Comparison of ENCODE assay signal across 23 mouse cellular contexts in genomic region chr9:88297871-88298658, GRCm38 (mm10). TPM values are rescaled to one million over a fixed set of nuclear protein-coding genes. Genes with fewer than 3 reads are reported as not detected.
DNase-seq lines count a peak whose midpoint lies in the region; ATAC-seq and TF ChIP-seq lines count a peak whose summit lies in the region.
"Had no signal": no experiment of that assay in that cellular context is flagged by ENCODE, and none has a peak within 500 bp of the region (broad histone marks: within the 10 kb centered on the region; RNA-seq: fewer than 3 reads in every experiment).

No protein-coding gene starts in this region.

- H3K9ac ChIP-seq in MEL (ENCODE audit: control insufficient read depth, low read depth, low read length, poor library complexity, severe bottlenecking): no peak overlapping the region
- H3K9ac ChIP-seq: embryonic facial prominence, embryonic 15.5 days; forebrain, embryonic 15.5 days; heart, embryonic 15.5 days; hindbrain, embryonic 13.5 days had no signal

- H3K4me3 ChIP-seq in MEL (ENCODE audit: control insufficient read depth in 1 of 2, insufficient read depth in 1 of 2, low read depth in 2 of 2, low read length in 2 of 2): peak overlapping the region in 1 of 2 experiments; percentile 32; a peak in 1 of 4 replicates
- H3K4me3 ChIP-seq: embryonic facial prominence, embryonic 15.5 days; forebrain, embryonic 15.5 days; heart, embryonic 15.5 days; hindbrain, embryonic 13.5 days had no signal

- no peaks in the 10 kb centered on the region for H3K4me1 ChIP-seq in MEL (ENCODE audit: control insufficient read depth in 1 of 2, insufficient read depth in 2 of 2, low read length in 2 of 2)
- H3K4me1 ChIP-seq: embryonic facial prominence, embryonic 15.5 days; forebrain, embryonic 15.5 days had no signal

- no peaks in the 10 kb centered on the region for H3K9me3 ChIP-seq in MEL (replicated peaks; ENCODE audit: insufficient read depth, low read length)
- H3K9me3 ChIP-seq: embryonic facial prominence, embryonic 15.5 days; forebrain, embryonic 15.5 days; G1E; hindbrain, embryonic 13.5 days had no signal

- TF ChIP-seq POLR2A in MEL (IDR thresholded peaks at IDR 0.05; ENCODE audit: control insufficient read depth in 1 of 2, insufficient read depth in 1 of 2, low read depth in 1 of 2, low read length in 2 of 2, poor library complexity in 1 of 2): no peak

- no peaks in the 10 kb centered on the region; a peak in 1 of 4 replicates for H3K27me3 ChIP-seq in MEL (ENCODE audit: control insufficient read depth in 1 of 2, insufficient read depth in 2 of 2, low read length in 2 of 2)
- H3K27me3 ChIP-seq: embryonic facial prominence, embryonic 15.5 days; forebrain, embryonic 15.5 days; heart, embryonic 15.5 days; hindbrain, embryonic 13.5 days; Patski had no signal

- H3K27ac ChIP-seq in MEL (ENCODE audit: control insufficient read depth, low read depth, low read length): no peak overlapping the region
- H3K27ac ChIP-seq: embryonic facial prominence, embryonic 15.5 days; forebrain, embryonic 15.5 days; heart, embryonic 15.5 days; hindbrain, embryonic 13.5 days; hindbrain, postnatal 0 days had no signal

- ATAC-seq in inflammation-experienced regulatory T-cells, adult 6 months: peak; percentile 88
- no peak for ATAC-seq in erythroblast, adult 5-6 weeks (replicated peaks; ENCODE audit: low FRiP score, poor library complexity, severe bottlenecking)
- ATAC-seq: forebrain, embryonic 15.5 days; hindbrain, postnatal 0 days; intestine, embryonic 16.5 days; Patski had no signal

- no peaks in the 10 kb centered on the region for H3K36me3 ChIP-seq in MEL (ENCODE audit: control insufficient read depth in 1 of 2, insufficient read depth in 2 of 2, low read length in 2 of 2)
- H3K36me3 ChIP-seq: embryonic facial prominence, embryonic 15.5 days; forebrain, embryonic 15.5 days; G1E; heart, embryonic 15.5 days; hindbrain, embryonic 13.5 days had no signal

- TF ChIP-seq EP300 in MEL (IDR thresholded peaks at IDR 0.05; ENCODE audit: low read depth in 1 of 2, low read length in 2 of 2): no peak

- DNase-seq in A20 (ENCODE audit: low read depth, low spot score) (peak; percentile 70), MEL (ENCODE audit: low read depth, low spot score) (peak; percentile 8)
- peak; percentile 51 to 53 for DNase-seq in B cell, adult 2 months
- DNase-seq in layer of hippocampus, adult 11-12 months (ENCODE audit: low spot score): no peak
- DNase-seq in cerebellum, postnatal 36 days: no peak
- DNase-seq: adrenal gland, adult 2 months; adrenal gland, postnatal 25 days; cerebellum, adult 18-20 months; cerebellum, postnatal 10 days; embryo, embryonic 11 days; gastrocnemius, postnatal 14 days; heart, postnatal 14 days; kidney, adult 2 months had no signal

- H3K79me2 ChIP-seq in MEL (ENCODE audit: control insufficient read depth, insufficient read depth, low read length, poor library complexity): no peaks in the 10 kb centered on the region

- no peak for TF ChIP-seq CTCF in MEL (IDR thresholded peaks at IDR 0.05 in 2 of 3, conservative IDR thresholded peaks at IDR 0.05 in 1 of 3; ENCODE audit: control insufficient read depth in 1 of 3, insufficient read depth in 1 of 3, low read depth in 2 of 3, low read length in 3 of 3, poor library complexity in 1 of 3, severe bottlenecking in 1 of 3)

- TF ChIP-seq RAD21 in MEL (IDR thresholded peaks at IDR 0.05; ENCODE audit: low read depth, low read length): no peak

TF ChIP-seq in MEL, 35 proteins besides CTCF, POLR2A, EP300 and RAD21:
- TF ChIP-seq MXI1 (IDR thresholded peaks at IDR 0.05; ENCODE audit: low read depth, low read length) (0 out of 2 replicates have a peak, but pooled peaks have one; percentile 10), GATA1 (IDR thresholded peaks at IDR 0.05; ENCODE audit: low read depth, low read length) (no peak)

RNA-seq across cellular contexts. Expression of gene Nt5e, which starts 28.9 kb away (rescaled TPM):
- total RNA-seq in MEL (2012; rRNA removed): 0.03 and 0.12 TPM in 2 replicates
- under 1 TPM in 1 of 2 experiments, not detected in 1; 0.19 TPM for polyA plus RNA-seq in MEL (2012; ENCODE audit: insufficient read depth in 1 of 2, insufficient read length in 2 of 2, low read depth in 1 of 2, low replicate concordance in 2 of 2, missing spikeins in 1 of 2)
- polyA plus RNA-seq in inflammation-experienced regulatory T-cells, adult 6 months (2017; shearing (Covaris generic)): 100 to 1,000 TPM in 2 of 3 experiments, 10 to 100 TPM in 1; 87.8 to 325 (median 303) TPM
- 0.19 and 1.0 TPM in 2 replicates for total RNA-seq in erythroblast, adult 5-6 weeks (2015; ENCODE audit: low replicate concordance)
- total RNA-seq in erythroblast, adult 5-6 weeks (2017; ENCODE audit: low replicate concordance): 0.98 and 1.0 TPM in 2 replicates
- polyA plus RNA-seq: G1E had no signal

Comparison
In these comparisons a context has a peak if more than half of its experiments do, and no peak if none do; other contexts are left out.
1. DNase-seq: peak in A20 (single experiment), B cell, adult 2 months (2 of 2) and MEL (single experiment); none in layer of hippocampus, adult 11-12 months (single experiment) and cerebellum, postnatal 36 days (0 of 2).